Mouse (Mus musculus) NIH3T3 (cell line): ENCODE results near the gene Gtf2h5.

Source experiments
- DNase-seq: peaks from one replicate; pipeline ENCODE4 v3.0.0-alpha.2; 2012; ENCODE audit warnings: low read depth

Gtf2h5 gene

GRCm38 (mm10) chr17:6113653-6114052 is 34.1 kb downstream of the Gtf2h5 start:
- no peak for DNase-seq

DNA sequence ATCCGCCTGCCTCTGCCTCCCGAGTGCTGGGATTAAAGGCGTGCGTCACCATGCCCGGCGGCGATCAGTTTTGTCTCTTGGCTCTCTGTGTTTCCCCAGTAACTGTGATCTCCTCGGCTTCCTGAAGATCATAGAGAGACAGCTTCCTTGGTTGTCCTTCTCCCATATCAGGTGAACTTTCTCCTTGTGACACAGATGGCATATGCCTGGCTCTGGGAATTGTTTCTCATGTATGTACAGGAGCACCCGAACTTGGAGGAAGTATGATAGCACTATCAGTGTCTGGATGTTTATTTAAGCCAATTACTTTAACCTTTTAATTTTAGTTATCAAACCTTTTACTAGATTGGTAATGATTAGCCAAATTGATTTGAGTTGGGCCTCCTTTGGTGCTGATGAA is 35.5 kb downstream of the Gtf2h5 start:
- no peak for DNase-seq

GRCm38 (mm10) chr17:6117148-6117725 is 37.7 kb downstream of the Gtf2h5 start:
- DNase-seq = peak; percentile 66

DNA sequence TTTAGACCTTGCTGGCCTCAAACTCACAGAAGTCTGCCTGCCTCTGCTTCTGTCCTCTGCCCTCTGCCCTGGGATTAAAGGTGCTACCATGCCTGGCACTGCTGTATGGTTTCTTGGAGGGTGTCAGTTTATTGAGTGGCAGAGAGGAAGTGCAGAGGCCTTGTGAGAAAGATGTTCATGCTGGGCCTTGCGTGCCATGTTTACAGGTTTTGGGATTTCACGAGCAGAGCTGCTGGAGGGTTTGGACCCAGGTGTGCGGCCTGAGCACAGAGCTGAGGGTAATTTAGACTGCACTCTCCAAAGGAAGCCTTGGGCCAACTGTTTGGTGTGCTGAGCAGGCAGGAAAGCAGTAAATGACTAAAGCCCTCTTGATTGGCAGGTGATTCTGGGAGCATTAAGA is 38.3 kb downstream of the Gtf2h5 start:
- no peak for DNase-seq

GRCm38 (mm10) chr17:6118861-6119260 is 39.3 kb downstream of the Gtf2h5 start:
- no peak for DNase-seq

DNA sequence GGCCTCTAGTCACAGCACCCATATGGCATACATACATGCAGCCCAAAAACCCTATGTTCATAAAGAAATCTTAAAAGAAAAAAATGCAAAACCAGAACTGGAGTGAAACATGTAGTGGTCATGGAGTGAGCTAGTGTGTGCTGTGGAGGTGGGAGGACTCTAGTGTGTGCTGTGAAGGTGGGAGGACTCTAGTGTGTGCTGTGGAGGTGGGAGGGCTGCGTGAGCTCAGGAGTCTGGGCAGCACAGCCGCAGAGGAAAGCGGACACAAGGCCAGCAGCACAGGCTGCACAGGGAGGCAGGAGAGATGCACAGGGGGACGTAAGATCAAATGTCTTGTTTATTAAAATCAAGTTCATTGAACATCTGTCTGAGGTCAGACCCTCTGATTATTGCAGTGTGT is 44.2 kb downstream of the Gtf2h5 start:
- no peak for DNase-seq

GRCm38 (mm10) chr17:6125441-6125840 is 45.9 kb downstream of the Gtf2h5 start:
- DNase-seq = no peak

DNA sequence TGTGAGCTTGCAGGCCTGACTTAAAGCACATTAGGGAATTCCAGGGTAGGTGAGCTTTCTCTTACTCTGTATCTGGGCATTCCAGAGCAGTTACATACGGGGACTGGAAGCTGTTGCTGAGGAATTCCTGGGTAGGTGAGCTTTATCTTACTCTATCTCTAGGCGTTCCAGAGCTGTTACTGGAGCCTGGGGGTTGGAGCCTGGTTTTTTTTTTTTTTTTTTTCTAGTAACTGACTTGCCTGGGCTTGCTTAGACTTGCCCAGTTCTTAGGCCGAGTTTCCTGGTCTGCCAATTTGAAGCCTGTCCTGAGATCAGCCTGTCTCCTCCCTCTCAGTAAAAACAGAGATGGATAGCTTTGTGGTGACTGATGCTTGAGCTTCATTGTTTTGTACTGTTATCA is 48.5 kb downstream of the Gtf2h5 start:
- peak; percentile 66 for DNase-seq

DNA sequence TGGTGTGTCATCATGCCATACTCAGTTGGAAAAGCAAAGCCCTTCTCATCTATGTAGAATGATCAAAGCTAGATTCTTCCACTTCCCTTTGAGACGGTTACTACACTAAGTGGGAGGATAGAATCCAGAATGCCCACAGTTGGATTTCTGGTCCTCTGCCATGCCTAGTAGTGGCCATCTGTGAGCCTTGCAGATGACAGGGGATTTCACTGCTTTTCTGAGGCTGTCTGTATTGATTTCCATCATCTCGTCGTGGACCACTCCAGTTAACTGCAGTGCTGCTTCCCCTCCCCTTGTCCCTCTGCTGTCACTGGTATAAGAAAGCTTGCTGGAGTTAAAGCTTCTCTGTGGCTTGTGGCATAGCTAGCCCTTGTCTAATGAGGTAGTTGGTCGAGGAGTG is 49.8 kb downstream of the Gtf2h5 start:
- no peak for DNase-seq

DNA sequence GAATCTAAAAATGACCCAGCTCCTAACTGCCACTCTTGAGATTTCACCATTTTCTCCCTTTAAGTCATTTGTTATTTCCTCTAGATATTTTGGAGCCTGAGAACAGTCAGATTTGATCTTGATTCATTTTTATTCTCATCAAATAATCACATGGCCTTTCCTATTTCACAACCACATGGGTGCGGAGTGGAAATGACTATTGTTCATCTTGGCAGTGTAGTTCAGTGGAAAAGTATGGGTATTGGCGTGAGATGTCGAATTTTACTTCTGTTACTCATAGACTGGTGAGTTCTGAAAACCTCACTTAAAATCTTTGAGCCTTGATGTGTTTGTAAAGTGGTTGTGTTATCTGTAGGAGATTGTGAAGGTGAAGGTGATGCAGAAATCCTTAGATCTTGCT is 51.5 kb downstream of the Gtf2h5 start:
- peak; percentile 84 for DNase-seq
